Mouse (Mus musculus): ENCODE measurements around the gene St3gal2. TPM values are rescaled to one million over a fixed set of nuclear protein-coding genes. Genes with fewer than 3 reads are reported as not detected.
A peak's percentile ranks its signal among the peaks of the same experiment; 100 is the strongest.
"Not testable (repeated sequence)": the region's sequence is repeated elsewhere in the genome, so short reads cannot be mapped to it uniquely, and the experiment has no call there.

St3gal2 gene
- polyA plus RNA-seq, 1 experiment from 2014 or later: 25.4 TPM

GRCm38 (mm10) chr8:110895254-110895653 is 24.5 kb upstream of the St3gal2 start:
- Histone ChIP-seq H3K27me3 (ENCODE audit: low read depth, poor library complexity, severe bottlenecking) (no peaks in the 10 kb centered on the region), H3K4me1 (no peaks in the 10 kb centered on the region), H3K4me3 (no peak overlapping the region), H3K27ac (replicated peaks) (no peak overlapping the region), H3K36me3 (peaks cover 63% of the 10 kb centered on the region), H3K9me3 (replicated peaks) (no peaks in the 10 kb centered on the region)
- 86% methylated on average over 8 of the region's 9 CpGs for WGBS
- no peak for DNase-seq (ENCODE audit: low spot score)

- no peaks in the 10 kb centered on the region for H3K4me1 ChIP-seq
- H3K36me3 ChIP-seq: peaks cover 58% of the 10 kb centered on the region
- 94% methylated on average over 13 of the region's 13 CpGs for WGBS
- no peak for DNase-seq (ENCODE audit: low spot score)
- no peak overlapping the region for H3K27ac ChIP-seq (replicated peaks)
- no peak overlapping the region for H3K4me3 ChIP-seq
- no peaks in the 10 kb centered on the region for H3K9me3 ChIP-seq (replicated peaks)
- H3K27me3 ChIP-seq (ENCODE audit: low read depth, poor library complexity, severe bottlenecking): no peaks in the 10 kb centered on the region
Measured at GRCm38 (mm10) chr8:110895812-110896211, 23.9 kb upstream of the St3gal2 start.

GRCm38 (mm10) chr8:110897495-110897894 is 22.2 kb upstream of the St3gal2 start:
- 92% methylated on average over 6 of the region's 6 CpGs for WGBS

GRCm38 (mm10) chr8:110901056-110901455 is 18.7 kb upstream of the St3gal2 start:
- no peak overlapping the region for H3K27ac ChIP-seq (replicated peaks)
- 88% methylated on average over 3 of the region's 3 CpGs for WGBS
- no peaks in the 10 kb centered on the region for H3K9me3 ChIP-seq (replicated peaks)
- no peaks in the 10 kb centered on the region for H3K27me3 ChIP-seq (ENCODE audit: low read depth, poor library complexity, severe bottlenecking)
- peaks cover 10% of the 10 kb centered on the region for H3K4me1 ChIP-seq
- DNase-seq (ENCODE audit: low spot score): no peak
- H3K36me3 ChIP-seq: peaks cover 18% of the 10 kb centered on the region
- no peak overlapping the region for H3K4me3 ChIP-seq

More at GRCm38 (mm10) chr8:110897495-110897894, 22.2 kb upstream of the St3gal2 start:
- no peak for DNase-seq (ENCODE audit: low spot score)
- Histone ChIP-seq H3K27ac (replicated peaks) (no peak overlapping the region), H3K36me3 (peaks cover 48% of the 10 kb centered on the region), H3K27me3 (ENCODE audit: low read depth, poor library complexity, severe bottlenecking) (no peaks in the 10 kb centered on the region), H3K9me3 (replicated peaks) (no peaks in the 10 kb centered on the region), H3K4me1 (peaks cover 10% of the 10 kb centered on the region), H3K4me3 (no peak overlapping the region)

GRCm38 (mm10) chr8:110901839-110902578 is 17.7 kb upstream of the St3gal2 start, which contains the start of gene Fuk:
TSS of gene Fuk (minus strand) at chr8:110902488.
- peak; percentile 78 for DNase-seq (ENCODE audit: low spot score)
- Histone ChIP-seq H3K27me3 (ENCODE audit: low read depth, poor library complexity, severe bottlenecking) (no peaks in the 10 kb centered on the region), H3K4me3 (peak within 1 kb of the TSS; percentile 85), H3K9me3 (replicated peaks) (no peaks in the 10 kb centered on the region), H3K27ac (replicated peaks) (peak within 1 kb of the TSS; percentile 86), H3K4me1 (peaks cover 10% of the 10 kb centered on the region), H3K36me3 (peaks cover 18% of the 10 kb centered on the region)
- WGBS: 3% methylated on average over 30 of the region's 30 CpGs

- H3K27me3 ChIP-seq (ENCODE audit: low read depth, poor library complexity, severe bottlenecking): no peaks in the 10 kb centered on the region
- H3K4me3 ChIP-seq: peak overlapping the region; percentile 85
- WGBS: 52% methylated on average over 2 of the region's 2 CpGs
- DNase-seq (ENCODE audit: low spot score): no peak
- peaks cover 10% of the 10 kb centered on the region for H3K4me1 ChIP-seq
- H3K27ac ChIP-seq (replicated peaks): peak overlapping the region; percentile 86
- no peaks in the 10 kb centered on the region for H3K9me3 ChIP-seq (replicated peaks)
- H3K36me3 ChIP-seq: peaks cover 15% of the 10 kb centered on the region
Measured at GRCm38 (mm10) chr8:110902579-110902965, 17.1 kb upstream of the St3gal2 start.

- Histone ChIP-seq H3K27me3 (ENCODE audit: low read depth, poor library complexity, severe bottlenecking) (no peaks in the 10 kb centered on the region), H3K27ac (replicated peaks) (no peak overlapping the region), H3K4me3 (no peak overlapping the region), H3K9me3 (replicated peaks) (no peaks in the 10 kb centered on the region), H3K4me1 (peaks cover 10% of the 10 kb centered on the region), H3K36me3 (no peaks in the 10 kb centered on the region)
- no peak for DNase-seq (ENCODE audit: low spot score)
- 88% methylated on average over 6 of the region's 6 CpGs for WGBS
Measured at GRCm38 (mm10) chr8:110905404-110905803, 14.3 kb upstream of the St3gal2 start.

- Histone ChIP-seq H3K4me3 (no peak overlapping the region), H3K9me3 (replicated peaks) (no peaks in the 10 kb centered on the region), H3K36me3 (no peaks in the 10 kb centered on the region), H3K27ac (replicated peaks) (no peak overlapping the region), H3K4me1 (peaks cover 3% of the 10 kb centered on the region), H3K27me3 (ENCODE audit: low read depth, poor library complexity, severe bottlenecking) (no peaks in the 10 kb centered on the region)
- 87% methylated on average over 1 of the region's 1 CpGs for WGBS
- no peak for DNase-seq (ENCODE audit: low spot score)
Measured at GRCm38 (mm10) chr8:110906682-110907081, 13.0 kb upstream of the St3gal2 start.

- not testable (repeated sequence) for DNase-seq (ENCODE audit: low spot score); H3K4me3 ChIP-seq; H3K36me3 ChIP-seq; H3K27me3 ChIP-seq (ENCODE audit: low read depth, poor library complexity, severe bottlenecking); H3K4me1 ChIP-seq; H3K9me3 ChIP-seq (replicated peaks); H3K27ac ChIP-seq (replicated peaks)
Measured at GRCm38 (mm10) chr8:110909850-110910249, 9.9 kb upstream of the St3gal2 start.

GRCm38 (mm10) chr8:110911576-110912570 is 7.8 kb upstream of the St3gal2 start:
- Histone ChIP-seq H3K27ac (replicated peaks) (no peak overlapping the region), H3K9me3 (replicated peaks) (no peaks in the 10 kb centered on the region), H3K27me3 (ENCODE audit: low read depth, poor library complexity, severe bottlenecking) (no peaks in the 10 kb centered on the region), H3K4me3 (no peak overlapping the region), H3K4me1 (no peaks in the 10 kb centered on the region), H3K36me3 (no peaks in the 10 kb centered on the region)
- DNase-seq (ENCODE audit: low spot score): no peak
- 83% methylated on average over 15 of the region's 15 CpGs for WGBS

GRCm38 (mm10) chr8:110917415-110917814 is 2.3 kb upstream of the St3gal2 start:
- WGBS: 81% methylated on average over 2 of the region's 2 CpGs
- H3K4me1 ChIP-seq: peaks cover 28% of the 10 kb centered on the region
- H3K27ac ChIP-seq (replicated peaks): no peak overlapping the region
- no peak overlapping the region for H3K4me3 ChIP-seq
- DNase-seq (ENCODE audit: low spot score): no peak
- peaks cover 6% of the 10 kb centered on the region; the same call in 1 of the 2 replicates for H3K36me3 ChIP-seq
- H3K27me3 ChIP-seq (ENCODE audit: low read depth, poor library complexity, severe bottlenecking): no peaks in the 10 kb centered on the region
- H3K9me3 ChIP-seq (replicated peaks): no peaks in the 10 kb centered on the region

- H3K4me3 ChIP-seq: no peak overlapping the region
- no peak for DNase-seq (ENCODE audit: low spot score)
- WGBS: 86% methylated on average over 11 of the region's 11 CpGs
- H3K27me3 ChIP-seq (ENCODE audit: low read depth, poor library complexity, severe bottlenecking): no peaks in the 10 kb centered on the region
- H3K4me1 ChIP-seq: peaks cover 28% of the 10 kb centered on the region
- H3K36me3 ChIP-seq: peaks cover 11% of the 10 kb centered on the region; the same call in 1 of the 2 replicates
- no peaks in the 10 kb centered on the region for H3K9me3 ChIP-seq (replicated peaks)
- no peak overlapping the region for H3K27ac ChIP-seq (replicated peaks)
Measured at GRCm38 (mm10) chr8:110918027-110918426, 1.7 kb upstream of the St3gal2 start.
